Mouse (Mus musculus) left cerebral cortex, postnatal 10 days (tissue): ENCODE results near the gene Slbp. TPM values are rescaled to one million over a fixed set of nuclear protein-coding genes. Genes with fewer than 3 reads are reported as not detected.
A peak's percentile ranks its signal among the peaks of the same experiment; 100 is the strongest.

Source experiments
- DNase-seq, 2 experiments: peaks; one replicate each; pipeline ENCODE4 v3.0.0; 2021 to 2022; ENCODE audit warnings: low spot score in 2 of 2, mixed read lengths in 1 of 2; ENCODE audit errors: extremely low spot score in 1 of 2
- intact Hi-C: fragments of 180-260 bp; cut with DNase I; formaldehyde crosslinking; loops from one replicate; pipeline ENCODE4 v1.15.1; 2025
- total RNA-seq, 2 experiments: library from RNA; stranded (reverse); gene quantifications; 2 replicates each; pipeline ENCODE4 v1.2.3; 2021

Gene Slbp
- total RNA-seq, 2 experiments from 2014 or later = 26.5 to 28.9 TPM

GRCm38 (mm10) chr5:33683897-33684652 lies 31.7 kb upstream of the Slbp start:
- intact Hi-C loops = no loop called here
- DNase-seq = peak; percentile 52 to 56

- intact Hi-C loops = no loop called here
Observed at GRCm38 (mm10) chr5:33682963-33683362, 30.6 kb upstream of the Slbp start.

DNA sequence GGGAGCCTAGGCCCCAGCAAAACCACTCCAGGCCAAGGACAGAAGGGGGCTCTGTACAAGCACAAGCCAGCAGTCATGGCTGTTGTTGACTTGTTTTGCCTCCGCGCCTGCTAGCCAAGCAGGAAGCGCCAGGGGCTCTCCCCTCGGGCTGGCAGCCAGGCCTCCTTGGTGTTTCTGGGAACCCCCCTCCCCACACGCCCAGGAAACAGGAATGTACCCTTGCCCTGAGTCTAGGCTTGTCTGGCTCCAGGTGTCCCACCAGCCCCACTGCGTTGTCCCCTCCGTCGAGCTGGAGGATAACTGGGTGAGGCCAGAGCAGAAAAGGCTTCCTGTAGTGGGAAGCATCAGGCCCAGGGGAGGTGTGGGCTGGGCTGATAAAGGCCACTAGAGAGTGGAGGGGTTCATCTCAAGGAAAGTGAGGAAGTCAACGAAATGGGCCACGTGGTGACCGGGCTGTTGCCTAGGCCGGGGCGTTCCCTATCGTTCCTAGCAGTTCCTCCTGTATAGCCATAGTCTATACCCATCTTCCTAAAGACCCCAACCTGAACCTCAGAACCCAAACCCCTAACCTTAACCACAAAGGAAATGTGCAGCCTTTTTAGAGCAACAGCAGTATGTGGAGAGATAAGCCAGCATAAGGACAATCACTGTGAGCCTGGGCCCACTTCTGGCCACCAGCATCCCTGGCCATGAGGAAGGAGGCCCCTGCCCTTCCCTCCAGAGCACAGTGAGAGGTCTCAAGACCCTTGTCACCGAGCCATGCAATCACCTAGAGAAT lies 29.4 kb upstream of the Slbp start:
- intact Hi-C loops = no loop called here
- DNase-seq = peak in 1 of 2 experiments; percentile 45

More at GRCm38 (mm10) chr5:33682963-33683362, 30.6 kb upstream of the Slbp start:
- no peak for DNase-seq

GRCm38 (mm10) chr5:33681044-33681443 lies 28.7 kb upstream of the Slbp start:
- intact Hi-C loops = no loop called here
- no peak for DNase-seq

GRCm38 (mm10) chr5:33678244-33678643 lies 25.9 kb upstream of the Slbp start:
- DNase-seq = no peak
- intact Hi-C loops = no loop called here

- DNase-seq = peak in 1 of 2 experiments; percentile 69
- intact Hi-C loops = no loop called here
Observed at GRCm38 (mm10) chr5:33675964-33676363, 23.6 kb upstream of the Slbp start.

DNA sequence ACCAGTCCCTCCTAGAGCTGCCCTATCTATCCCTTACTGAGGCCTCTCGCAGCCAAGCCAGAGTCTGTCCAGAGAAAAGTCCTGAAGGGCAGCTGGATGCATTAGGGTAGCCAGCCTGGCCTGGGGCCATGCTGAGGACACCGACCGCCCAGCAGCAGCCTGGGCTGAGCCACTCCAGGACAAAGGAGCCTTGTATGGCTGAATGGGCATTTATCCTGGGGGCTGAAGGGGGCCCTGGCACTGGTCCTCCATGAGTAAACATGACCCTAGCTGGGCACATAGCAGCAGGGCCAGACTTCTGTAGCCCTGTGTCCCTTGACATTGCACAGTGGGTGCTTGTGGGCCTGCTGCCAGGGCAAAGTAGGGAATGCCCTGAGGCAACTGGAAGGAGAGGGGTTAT lies 22.1 kb upstream of the Slbp start:
- peak; percentile 60 to 61 for DNase-seq
- intact Hi-C loops = no loop called here

DNA sequence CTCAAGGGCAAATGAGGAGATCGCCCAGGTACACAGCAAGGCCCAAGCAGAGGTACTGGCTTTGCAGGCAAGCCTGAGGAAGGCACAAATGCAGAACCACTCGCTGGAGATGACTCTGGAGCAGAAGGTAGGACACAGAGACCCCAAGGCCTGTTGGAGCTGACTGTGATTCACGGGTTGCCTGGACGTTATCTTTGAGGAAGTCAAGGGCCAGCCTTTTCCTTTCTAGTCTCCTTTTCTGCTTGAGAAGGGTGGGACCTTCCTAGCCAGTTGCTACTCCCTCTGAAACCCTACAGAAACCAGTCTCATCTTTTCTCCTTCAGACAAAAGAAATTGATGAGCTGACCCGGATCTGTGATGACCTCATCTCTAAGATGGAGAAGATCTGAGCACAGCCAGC lies 19.3 kb upstream of the Slbp start:
- DNase-seq = no peak
- intact Hi-C loops = no loop called here

DNA sequence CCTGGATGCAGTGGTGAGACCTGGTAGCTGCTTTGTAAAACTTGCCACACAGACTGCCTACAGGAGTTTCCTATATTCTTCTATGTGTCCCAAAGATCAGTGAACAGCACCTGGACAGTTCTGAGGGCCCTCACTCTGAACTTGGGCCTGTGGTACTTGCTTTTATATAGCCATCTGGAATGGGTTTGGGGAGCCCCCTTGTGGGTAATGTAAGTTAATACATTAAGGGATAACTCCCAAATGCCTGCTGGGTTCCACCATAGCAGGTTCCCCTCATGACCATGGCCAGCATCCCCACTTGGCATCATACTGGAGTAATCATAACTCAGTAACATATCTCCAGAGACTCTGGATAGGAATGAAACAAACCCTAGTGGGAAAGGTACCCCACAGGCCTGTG lies 15.8 kb upstream of the Slbp start:
- intact Hi-C loops = no loop called here
- no peak for DNase-seq

DNA sequence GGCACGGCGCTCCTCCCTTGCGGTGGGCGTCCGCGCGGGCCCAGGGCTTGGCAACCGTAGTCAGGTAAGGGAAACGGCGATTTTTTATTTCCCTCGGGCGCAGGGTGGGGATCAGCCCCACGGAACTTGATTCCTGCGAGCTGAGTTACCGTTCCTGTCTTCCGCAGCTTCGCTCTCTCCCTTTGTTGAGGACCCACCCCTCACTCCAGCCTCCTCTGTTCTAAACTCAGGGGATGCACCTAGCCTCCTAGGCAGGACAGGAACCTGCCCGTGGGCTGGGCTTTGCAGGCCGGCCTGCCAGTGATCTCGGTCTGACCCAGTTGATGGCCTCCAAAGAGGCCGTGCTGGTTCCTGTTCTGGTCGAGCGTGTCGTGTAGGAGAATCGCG lies 6.3 kb upstream of the Slbp start:
- intact Hi-C loops = no loop called here
- peak in 1 of 2 experiments; percentile 34 for DNase-seq

DNA sequence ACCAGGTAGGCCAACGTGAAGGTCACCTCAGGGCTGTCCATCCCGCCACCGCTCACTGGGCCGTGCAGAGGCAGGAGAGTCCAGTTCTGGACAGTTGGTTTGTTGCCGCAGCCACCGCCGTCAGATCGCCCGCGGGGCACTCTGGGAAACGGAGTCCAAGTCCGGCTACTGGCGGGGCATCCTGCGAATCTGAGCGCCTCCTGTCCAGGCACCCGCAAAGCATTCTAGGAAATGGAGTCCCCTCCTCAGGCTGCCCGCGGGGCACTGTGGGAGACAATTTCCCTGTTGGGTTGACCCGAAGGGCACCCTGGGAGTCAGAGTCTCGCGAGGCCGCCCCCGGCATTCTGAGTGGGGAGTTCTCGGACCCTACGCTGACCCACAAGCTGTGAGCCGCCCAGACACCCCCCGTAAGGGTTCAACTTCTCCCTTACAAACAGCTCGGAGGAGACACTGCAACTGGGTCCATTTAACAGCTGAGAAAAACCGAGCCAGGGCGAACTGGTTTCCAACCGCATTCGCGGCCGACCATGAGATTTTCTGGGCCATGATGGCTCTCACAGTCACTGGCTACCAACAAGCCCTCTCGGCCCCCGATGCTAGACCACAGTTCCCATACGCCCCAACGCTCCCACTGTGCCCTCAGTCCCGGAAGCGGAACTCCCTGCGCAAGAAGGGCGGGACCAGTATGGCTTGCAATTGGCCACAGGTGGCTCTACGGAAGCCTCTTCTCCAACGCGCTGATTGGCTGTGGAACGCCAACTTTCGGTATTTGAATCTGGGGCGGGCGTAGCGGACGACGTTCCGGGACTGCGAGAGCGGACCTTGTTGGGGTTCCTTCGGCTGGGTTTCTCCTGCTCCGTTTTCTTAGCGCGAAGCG lies 5.7 kb upstream of the Slbp start, which contains the start of the genes Tacc3 and Tmem129:
Gene Tacc3 (plus strand): TSS at position 342 of the 877 bp plus-strand sequence.
Gene Tmem129 (minus strand): TSS at position 630 of the 877 bp plus-strand sequence.
- intact Hi-C loops = no loop called here
- peak; percentile 98 to 99 for DNase-seq

- DNase-seq = no peak
- intact Hi-C loops = no loop called here
Observed at GRCm38 (mm10) chr5:33657251-33657786, 4.9 kb upstream of the Slbp start.

DNA sequence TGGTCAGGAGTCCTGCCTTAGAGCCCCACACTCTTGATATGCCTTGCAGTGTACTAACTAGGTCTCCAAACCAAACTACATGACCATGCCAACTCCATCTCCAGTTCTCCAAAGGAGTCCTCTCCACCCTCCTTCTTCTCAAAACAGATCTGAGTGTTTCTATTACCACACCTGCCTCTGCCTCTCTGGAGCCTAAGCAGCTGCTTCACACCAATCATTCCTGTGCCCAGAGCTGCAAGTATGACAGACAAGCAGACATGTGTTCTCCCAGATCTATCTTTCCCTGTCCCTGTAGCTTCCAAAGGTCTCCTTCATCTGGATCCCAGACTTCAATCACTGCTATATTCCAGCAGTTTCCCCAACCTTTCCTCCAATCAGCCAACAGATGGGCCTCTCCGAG lies 4.4 kb upstream of the Slbp start:
- intact Hi-C loops = no loop called here

GRCm38 (mm10) chr5:33655251-33655840 lies 3.0 kb upstream of the Slbp start:
- intact Hi-C loops = no loop called here
- DNase-seq = no peak

More for the DNA sequence above, 4.4 kb upstream of the Slbp start:
- DNase-seq = no peak

DNA sequence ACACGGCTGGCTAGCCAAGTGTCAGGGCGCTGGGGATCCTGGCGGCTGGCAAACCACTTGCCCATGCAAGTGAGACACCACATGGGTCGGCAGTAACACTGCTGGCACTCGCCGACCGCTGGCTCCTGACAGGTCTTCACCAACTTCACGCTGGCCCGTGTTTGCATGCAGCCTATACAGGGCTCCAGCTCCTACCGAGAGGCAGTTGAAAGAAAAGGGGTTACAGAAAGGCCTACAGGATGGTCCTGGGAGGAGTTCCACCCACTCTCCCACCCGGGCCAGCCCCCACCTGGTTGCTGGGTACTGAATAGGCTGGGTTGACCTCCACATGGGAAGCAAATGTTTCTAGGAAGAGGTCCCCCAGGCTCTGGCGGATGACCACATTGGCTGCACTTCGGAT lies 2.0 kb upstream of the Slbp start:
- intact Hi-C loops = no loop called here
- DNase-seq = no peak

- DNase-seq = no peak
- intact Hi-C loops = no loop called here
Observed at GRCm38 (mm10) chr5:33652783-33653173, 404 bp upstream of the Slbp start.

- DNase-seq = no peak
- intact Hi-C loops = no loop called here
Observed at GRCm38 (mm10) chr5:33651541-33651920, 843 bp downstream of the Slbp start.

DNA sequence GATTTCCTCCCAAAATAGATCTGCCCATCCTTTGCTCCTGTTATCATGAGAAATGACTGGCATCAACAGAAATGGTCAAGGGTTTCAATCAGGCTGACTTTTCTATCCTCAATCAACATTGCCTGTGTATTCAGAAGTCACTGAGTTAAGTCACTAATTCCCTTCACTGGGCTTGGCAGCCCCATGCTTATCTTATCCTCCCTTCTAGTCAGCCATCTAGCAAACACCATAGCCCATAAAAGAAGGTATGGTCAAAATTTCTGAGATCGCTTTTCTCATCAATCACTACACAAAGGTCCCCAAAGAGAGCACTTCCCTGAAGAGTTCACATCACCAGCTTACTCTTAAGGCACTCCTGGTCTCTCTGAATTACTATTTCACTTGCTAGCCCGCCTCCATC lies 1.4 kb downstream of the Slbp start:
- DNase-seq = no peak
- intact Hi-C loops = no loop called here

GRCm38 (mm10) chr5:33640652-33641051 lies 11.7 kb downstream of the Slbp start:
- DNase-seq = peak in 1 of 2 experiments; percentile 39
- intact Hi-C loops = no loop called here
